Mouse (Mus musculus): ENCODE measurements around the gene Tctn3. TPM values are rescaled to one million over a fixed set of nuclear protein-coding genes. Genes with fewer than 3 reads are reported as not detected.

Tctn3 gene
- polyA plus RNA-seq, 2 experiments: 1.4 to 1.5 TPM

- H3K36me3 ChIP-seq (replicated peaks; ENCODE audit: control insufficient read depth, insufficient read depth, low read depth): no peaks in the 10 kb centered on the region
- DNase-seq (ENCODE audit: low read depth in 3 of 3, low spot score in 3 of 3) (no peak), ATAC-seq (ENCODE audit: insufficient read depth) (no peak)
- no peak overlapping the region for H3K4me3 ChIP-seq (ENCODE audit: insufficient read depth in 1 of 2, low read depth in 2 of 2, low read length in 2 of 2)
- peaks cover 0 to 19% of the 10 kb centered on the region in 2 experiments; a peak in 2 of 4 replicates for H3K4me1 ChIP-seq (replicated peaks; ENCODE audit: control insufficient read depth in 2 of 2, insufficient read depth in 2 of 2, low read length in 1 of 2)
- WGBS (ENCODE audit: insufficient replicate concordance): 51% methylated on average over 6 of the region's 6 CpGs
- no peak overlapping the region for H3K9ac ChIP-seq (replicated peaks)
- no peaks in the 10 kb centered on the region for H3K27me3 ChIP-seq (ENCODE audit: control insufficient read depth, insufficient read depth, low read length)
- H3K4me2 ChIP-seq (ENCODE audit: low read depth): no peak overlapping the region
- H3K27ac ChIP-seq: no peak overlapping the region
- TF ChIP-seq EP300 (IDR thresholded peaks at IDR 0.05; ENCODE audit: low read depth): no peak
- no peak for TF ChIP-seq CTCF (IDR thresholded peaks at IDR 0.05; ENCODE audit: low read depth)
- no peaks in the 10 kb centered on the region for H3K9me3 ChIP-seq (ENCODE audit: control insufficient read depth, low read length)
Measured at GRCm38 (mm10) chr19:40646379-40646778, 34.3 kb upstream of the Tctn3 start.

GRCm38 (mm10) chr19:40643846-40644245 is 31.8 kb upstream of the Tctn3 start:
- Histone ChIP-seq H3K27me3 (ENCODE audit: control insufficient read depth, insufficient read depth, low read length) (no peaks in the 10 kb centered on the region), H3K36me3 (replicated peaks; ENCODE audit: control insufficient read depth, insufficient read depth, low read depth) (no peaks in the 10 kb centered on the region), H3K9me3 (ENCODE audit: control insufficient read depth, low read length) (no peaks in the 10 kb centered on the region), H3K27ac (no peak overlapping the region), H3K9ac (replicated peaks) (no peak overlapping the region), H3K4me1 (replicated peaks; ENCODE audit: control insufficient read depth in 2 of 2, insufficient read depth in 2 of 2, low read length in 1 of 2) (peaks cover 0 to 14% of the 10 kb centered on the region in 2 experiments; a peak in 2 of 4 replicates), H3K4me2 (ENCODE audit: low read depth) (no peak overlapping the region), H3K4me3 (ENCODE audit: insufficient read depth in 1 of 2, low read depth in 2 of 2, low read length in 2 of 2) (no peak overlapping the region)
- WGBS (ENCODE audit: insufficient replicate concordance): 63% methylated on average over 1 of the region's 1 CpGs
- TF ChIP-seq CTCF (IDR thresholded peaks at IDR 0.05; ENCODE audit: low read depth) (no peak), EP300 (IDR thresholded peaks at IDR 0.05; ENCODE audit: low read depth) (no peak)
- no peak for ATAC-seq (ENCODE audit: insufficient read depth)
- DNase-seq (ENCODE audit: low read depth in 3 of 3, low spot score in 3 of 3): no peak

GRCm38 (mm10) chr19:40640799-40641198 is 28.8 kb upstream of the Tctn3 start:
- no peak for TF ChIP-seq CTCF (IDR thresholded peaks at IDR 0.05; ENCODE audit: low read depth)
- no peak for TF ChIP-seq EP300 (IDR thresholded peaks at IDR 0.05; ENCODE audit: low read depth)
- Histone ChIP-seq H3K36me3 (replicated peaks; ENCODE audit: control insufficient read depth, insufficient read depth, low read depth) (no peaks in the 10 kb centered on the region), H3K4me2 (ENCODE audit: low read depth) (no peak overlapping the region), H3K9me3 (ENCODE audit: control insufficient read depth, low read length) (no peaks in the 10 kb centered on the region), H3K27me3 (ENCODE audit: control insufficient read depth, insufficient read depth, low read length) (no peaks in the 10 kb centered on the region), H3K4me1 (replicated peaks; ENCODE audit: control insufficient read depth in 2 of 2, insufficient read depth in 2 of 2, low read length in 1 of 2) (peaks cover 3 to 12% of the 10 kb centered on the region in 2 experiments; a peak in 3 of 4 replicates), H3K4me3 (ENCODE audit: insufficient read depth in 1 of 2, low read depth in 2 of 2, low read length in 2 of 2) (no peak overlapping the region), H3K9ac (replicated peaks) (no peak overlapping the region), H3K27ac (no peak overlapping the region)
- DNase-seq (ENCODE audit: low read depth in 3 of 3, low spot score in 3 of 3): no peak
- 55% methylated on average over 2 of the region's 2 CpGs for WGBS (ENCODE audit: insufficient replicate concordance)
- no peak for ATAC-seq (ENCODE audit: insufficient read depth)

- no peak overlapping the region for H3K4me2 ChIP-seq (ENCODE audit: low read depth)
- peaks cover 3 to 12% of the 10 kb centered on the region in 2 experiments; a peak in 3 of 4 replicates for H3K4me1 ChIP-seq (replicated peaks; ENCODE audit: control insufficient read depth in 2 of 2, insufficient read depth in 2 of 2, low read length in 1 of 2)
- H3K27me3 ChIP-seq (ENCODE audit: control insufficient read depth, insufficient read depth, low read length): no peaks in the 10 kb centered on the region
- no peak for DNase-seq (ENCODE audit: low read depth in 3 of 3, low spot score in 3 of 3)
- TF ChIP-seq EP300 (IDR thresholded peaks at IDR 0.05; ENCODE audit: low read depth): no peak
- no peak for TF ChIP-seq CTCF (IDR thresholded peaks at IDR 0.05; ENCODE audit: low read depth)
- WGBS (ENCODE audit: insufficient replicate concordance): 52% methylated on average over 11 of the region's 11 CpGs
- no peak overlapping the region for H3K4me3 ChIP-seq (ENCODE audit: insufficient read depth in 1 of 2, low read depth in 2 of 2, low read length in 2 of 2)
- ATAC-seq (ENCODE audit: insufficient read depth): no peak
- no peak overlapping the region for H3K27ac ChIP-seq
- H3K9me3 ChIP-seq (ENCODE audit: control insufficient read depth, low read length): no peaks in the 10 kb centered on the region
- H3K9ac ChIP-seq (replicated peaks): no peak overlapping the region
- H3K36me3 ChIP-seq (replicated peaks; ENCODE audit: control insufficient read depth, insufficient read depth, low read depth): no peaks in the 10 kb centered on the region
Measured at GRCm38 (mm10) chr19:40639729-40640304, 27.8 kb upstream of the Tctn3 start.

- no peak for ATAC-seq (ENCODE audit: insufficient read depth)
- no peaks in the 10 kb centered on the region for H3K27me3 ChIP-seq (ENCODE audit: control insufficient read depth, insufficient read depth, low read length)
- no peak overlapping the region for H3K4me3 ChIP-seq (ENCODE audit: insufficient read depth in 1 of 2, low read depth in 2 of 2, low read length in 2 of 2)
- H3K4me2 ChIP-seq (ENCODE audit: low read depth): no peak overlapping the region
- no peak for TF ChIP-seq CTCF (IDR thresholded peaks at IDR 0.05; ENCODE audit: low read depth)
- TF ChIP-seq EP300 (IDR thresholded peaks at IDR 0.05; ENCODE audit: low read depth): no peak
- WGBS (ENCODE audit: insufficient replicate concordance): 69% methylated on average over 5 of the region's 5 CpGs
- no peaks in the 10 kb centered on the region for H3K36me3 ChIP-seq (replicated peaks; ENCODE audit: control insufficient read depth, insufficient read depth, low read depth)
- H3K4me1 ChIP-seq (replicated peaks; ENCODE audit: control insufficient read depth in 2 of 2, insufficient read depth in 2 of 2, low read length in 1 of 2): peaks cover 3 to 12% of the 10 kb centered on the region in 2 experiments; a peak in 3 of 4 replicates
- no peak for DNase-seq (ENCODE audit: low read depth in 3 of 3, low spot score in 3 of 3)
- H3K9me3 ChIP-seq (ENCODE audit: control insufficient read depth, low read length): no peaks in the 10 kb centered on the region
- H3K9ac ChIP-seq (replicated peaks): no peak overlapping the region
- H3K27ac ChIP-seq: no peak overlapping the region
Measured at GRCm38 (mm10) chr19:40638582-40638981, 26.5 kb upstream of the Tctn3 start.
